Mouse (Mus musculus) small intestine, adult 2 months (tissue): ENCODE measurements around the gene Sphk2. TPM values are rescaled to one million over a fixed set of nuclear protein-coding genes. Genes with fewer than 3 reads are reported as not detected.

Experiments
- H3K27ac ChIP-seq: fragments of 200-500 bp; 2 replicates; pipeline ENCODE4 v1.5.1; 2012; ENCODE audit warnings: low read depth, low read length, control low read depth, inconsistent platforms; ENCODE audit not compliant: insufficient read depth
- H3K27me3 ChIP-seq: fragments of 200-500 bp; 2 replicates; pipeline ENCODE4 v1.6.1; 2012; ENCODE audit warnings: mild to moderate bottlenecking, moderate library complexity, low read length, inconsistent platforms; ENCODE audit not compliant: control insufficient read depth, insufficient read depth
- H3K36me3 ChIP-seq: fragments of 200-500 bp; 2 replicates; pipeline ENCODE4 v1.6.1; 2012; ENCODE audit warnings: mild to moderate bottlenecking, low read length, control low read depth, inconsistent platforms; ENCODE audit not compliant: control insufficient read depth, insufficient read depth
- H3K4me1 ChIP-seq: fragments of 200-500 bp; 2 replicates; pipeline ENCODE4 v1.6.1; 2012; ENCODE audit warnings: low read length, inconsistent platforms, mixed read lengths; ENCODE audit not compliant: control insufficient read depth, insufficient read depth, insufficient read length
- H3K4me3 ChIP-seq: fragments of 200-500 bp; 2 replicates; pipeline ENCODE4 v1.5.1; 2012; ENCODE audit warnings: low read depth, mild to moderate bottlenecking, control low read depth, inconsistent platforms, low read length, moderate library complexity
- CTCF ChIP-seq: fragments of 200-500 bp; IDR thresholded peaks from 2 replicates; pipeline ENCODE4 v1.5.1; 2012; ENCODE audit warnings: low read depth, mild to moderate bottlenecking, control low read depth, inconsistent platforms, low read length, moderate library complexity, mixed read lengths; ENCODE audit not compliant: insufficient replicate concordance, insufficient read length; ENCODE audit errors: extremely low read depth
- POLR2A ChIP-seq: fragments of 200-500 bp; IDR thresholded peaks from 2 replicates; pipeline ENCODE4 v1.6.1; 2012; ENCODE audit warnings: low read depth, mild to moderate bottlenecking, control low read depth, inconsistent platforms, low read length, moderate library complexity
- WGBS: fragments of 180-500 bp; shearing (Covaris S2); methylation state at CpG from one replicate; pipeline ENCODE4 v1.1.7; 2018; 5-methylcytosine and 5-hydroxymethylcytosine counted together
- polyA plus RNA-seq: library from polyadenylated mRNA; depleted of rRNA; stranded (reverse); fragments of >200 nt; gene quantifications from 2 replicates; pipeline ENCODE4 v1.2.3, GENCODE M21; 2012

Sphk2 gene
- polyA plus RNA-seq, 1 experiment = 164 TPM

- TF ChIP-seq CTCF (no peak), POLR2A (peak; percentile 46; the same call in 1 of the 2 replicates)
- Histone ChIP-seq H3K27me3 (no peaks in the 10 kb centered on the region), H3K36me3 (peaks cover 50% of the 10 kb centered on the region), H3K4me1 (peaks cover 49% of the 10 kb centered on the region), H3K4me3 (peak overlapping the region; percentile 51), H3K27ac (peak overlapping the region; percentile 99)
- WGBS = 41% methylated on average over 21 of the region's 21 CpGs
These were observed 5.6 kb downstream of the Sphk2 start for GRCm38 (mm10) chr7:45712022-45712757.

- Histone ChIP-seq H3K36me3 (peaks cover 51% of the 10 kb centered on the region), H3K4me1 (peaks cover 50% of the 10 kb centered on the region), H3K27ac (0 out of 2 replicates have a peak overlapping the region, but pooled peaks have one; percentile 64), H3K27me3 (no peaks in the 10 kb centered on the region), H3K4me3 (peak overlapping the region; percentile 51)
- 81% methylated on average over 24 of the region's 24 CpGs for WGBS
- TF ChIP-seq POLR2A = no peak
- TF ChIP-seq CTCF = no peak
These were observed 6.3 kb downstream of the Sphk2 start for GRCm38 (mm10) chr7:45711316-45712021.

- no peak overlapping the region for H3K4me3 ChIP-seq
- H3K27ac ChIP-seq = no peak overlapping the region
- H3K27me3 ChIP-seq = no peaks in the 10 kb centered on the region
- H3K4me1 ChIP-seq = peaks cover 46% of the 10 kb centered on the region
- TF ChIP-seq POLR2A = no peak
- no peak for TF ChIP-seq CTCF
- 86% methylated on average over 20 of the region's 20 CpGs for WGBS
- H3K36me3 ChIP-seq = peaks cover 51% of the 10 kb centered on the region
These were observed 7.2 kb downstream of the Sphk2 start for GRCm38 (mm10) chr7:45710477-45711191.

- Histone ChIP-seq H3K4me1 (peaks cover 43% of the 10 kb centered on the region), H3K36me3 (peaks cover 51% of the 10 kb centered on the region), H3K27ac (peak overlapping the region; percentile 100), H3K27me3 (no peaks in the 10 kb centered on the region), H3K4me3 (no peak overlapping the region)
- TF ChIP-seq POLR2A = 0 out of 2 replicates have a peak, but pooled peaks have one; percentile 22
- no peak for TF ChIP-seq CTCF
- 44% methylated on average over 14 of the region's 14 CpGs for WGBS
These were observed 8.0 kb downstream of the Sphk2 start for GRCm38 (mm10) chr7:45709677-45710355.

- Histone ChIP-seq H3K36me3 (peaks cover 51% of the 10 kb centered on the region), H3K27me3 (no peaks in the 10 kb centered on the region), H3K4me1 (peaks cover 46% of the 10 kb centered on the region), H3K27ac (peak overlapping the region; percentile 100), H3K4me3 (no peak overlapping the region)
- TF ChIP-seq POLR2A (no peak), CTCF (no peak)
- WGBS = 33% methylated on average over 6 of the region's 6 CpGs
These were observed 8.8 kb downstream of the Sphk2 start for GRCm38 (mm10) chr7:45709036-45709435.

GRCm38 (mm10) chr7:45708221-45708761 lies 9.5 kb downstream of the Sphk2 start:
- WGBS = 10% methylated on average over 13 of the region's 13 CpGs
- Histone ChIP-seq H3K4me3 (peak overlapping the region; percentile 39), H3K4me1 (peaks cover 48% of the 10 kb centered on the region), H3K36me3 (peaks cover 48% of the 10 kb centered on the region), H3K27ac (peak overlapping the region; percentile 100), H3K27me3 (no peaks in the 10 kb centered on the region)
- peak; percentile 14; the same call in 1 of the 2 replicates for TF ChIP-seq CTCF
- peak; percentile 11; the same call in 1 of the 2 replicates for TF ChIP-seq POLR2A
